Mouse (Mus musculus): ENCODE results near the gene Myo16.

- TF ChIP-seq POLR2A (IDR thresholded peaks at IDR 0.05; ENCODE audit: control insufficient read depth, low read depth, low read length) (no peak), CTCF (IDR thresholded peaks at IDR 0.05; ENCODE audit: control insufficient read depth, insufficient read depth, insufficient replicate concordance, low read depth, low read length) (no peak)
Observed at GRCm38 (mm10) chr8:10421516-10422090, 267.9 kb downstream of the Myo16 start.

All from testis, adult 2 months (tissue).